Mouse (Mus musculus) layer of hippocampus, adult 9-11 months (tissue): Measurements from ENCODE around the gene Gsk3a.

Source experiments
- DNase-seq: peaks from one replicate; pipeline ENCODE4 v3.0.0; 2022

Gene Gsk3a

DNA sequence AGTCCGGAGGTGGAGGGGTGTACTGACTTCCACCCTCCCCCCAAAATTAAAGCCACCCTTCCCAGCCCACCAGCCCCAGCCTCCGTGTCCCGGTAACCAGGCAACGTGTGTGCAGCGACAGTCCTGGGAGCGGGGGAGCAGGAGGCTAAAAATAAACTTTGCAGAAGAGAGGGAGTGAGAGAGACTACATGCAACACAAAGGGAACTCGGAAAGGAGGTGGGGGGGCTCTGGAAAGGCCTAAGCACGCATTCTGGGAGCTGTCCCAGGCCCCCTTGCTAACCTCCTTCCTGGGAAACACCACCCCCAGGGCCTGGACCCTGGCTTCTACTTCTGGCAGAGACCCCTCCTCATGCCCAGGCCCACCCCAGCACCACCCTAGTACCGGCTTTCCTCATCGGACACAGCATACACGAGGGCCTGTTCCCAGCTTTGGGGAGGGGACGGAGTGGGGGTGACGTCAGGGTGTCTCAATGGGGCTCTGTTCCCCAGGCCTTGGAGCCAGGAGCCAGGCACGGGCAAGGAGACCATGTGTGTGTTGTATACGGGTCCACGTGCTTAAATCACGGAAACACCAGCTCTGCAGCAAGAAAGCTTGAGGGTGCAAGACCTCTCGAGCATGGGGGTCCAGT is 10.5 kb upstream of the Gsk3a start:
- DNase-seq, result peak; percentile 91

DNA sequence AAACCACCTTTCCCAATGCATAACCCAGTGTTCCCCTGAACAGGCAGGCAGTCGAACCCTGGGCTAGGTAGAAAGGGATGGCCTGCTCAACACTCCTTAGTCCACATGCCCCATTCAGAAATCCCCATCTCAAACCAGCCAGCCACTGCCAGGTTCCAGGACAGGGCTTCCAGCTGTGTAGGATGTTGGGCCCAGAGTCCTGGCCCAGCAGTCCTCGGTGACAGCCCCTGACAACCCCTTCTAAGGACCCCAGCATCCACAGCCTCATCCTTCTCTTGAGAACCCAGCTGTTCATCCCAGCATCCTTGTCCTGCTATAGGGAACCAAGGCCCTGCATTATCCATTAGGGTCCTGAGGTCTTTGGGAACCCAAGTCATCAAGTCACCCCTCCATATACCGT is 9.8 kb upstream of the Gsk3a start:
- DNase-seq, result no peak

DNA sequence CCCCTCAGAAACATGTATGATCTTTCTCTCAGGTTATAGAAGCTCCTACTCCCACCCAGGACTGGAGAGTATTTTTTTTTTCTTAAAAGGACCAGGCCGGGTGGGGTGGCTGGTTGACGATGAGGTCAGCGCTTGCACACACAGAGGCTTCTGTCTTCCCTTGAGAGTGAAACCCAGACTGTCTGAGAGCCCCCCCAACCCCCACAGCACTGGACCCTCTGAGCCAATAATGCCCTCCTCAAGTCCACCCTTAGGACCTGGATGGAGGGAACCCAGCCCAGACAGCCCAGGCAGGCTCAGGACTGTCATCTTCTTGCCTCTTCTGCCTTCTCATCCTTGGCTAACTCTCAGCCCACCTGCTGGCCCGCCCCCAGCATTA is 9.1 kb upstream of the Gsk3a start:
- DNase-seq, result no peak

DNA sequence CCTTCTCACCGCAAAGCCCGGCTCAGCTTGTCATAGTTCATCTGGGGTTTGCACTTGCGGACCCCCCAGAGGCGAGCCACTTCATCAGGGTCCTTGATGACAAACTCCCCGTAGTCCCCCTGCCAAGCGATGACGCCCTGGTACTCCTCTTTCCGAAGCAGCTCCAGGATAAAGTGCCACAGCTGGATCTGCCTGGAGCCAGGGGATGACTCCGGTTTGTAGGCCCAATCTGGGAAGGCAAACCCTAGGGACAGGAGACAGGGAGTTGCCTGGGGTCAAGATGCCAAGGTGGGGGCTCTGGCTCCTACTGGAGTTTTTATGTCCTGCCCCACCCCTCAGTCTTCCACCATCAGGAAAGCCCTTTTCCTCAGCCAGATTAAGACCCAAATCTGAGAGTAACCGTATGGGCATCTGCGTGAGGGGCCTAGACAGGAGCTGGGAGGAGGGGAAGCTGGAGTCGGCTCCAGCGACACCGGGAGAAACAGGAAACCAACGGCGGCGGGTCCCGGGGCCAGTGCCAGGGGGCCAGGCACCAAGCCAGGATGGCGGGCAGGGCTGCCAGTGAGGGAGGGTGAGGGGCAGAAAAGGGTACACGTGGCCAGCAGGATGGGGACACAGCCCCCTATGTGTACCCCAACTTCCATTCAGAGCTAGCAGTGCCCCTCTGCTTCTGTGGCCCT is 8.6 kb upstream of the Gsk3a start:
- DNase-seq, result peak; percentile 78

DNA sequence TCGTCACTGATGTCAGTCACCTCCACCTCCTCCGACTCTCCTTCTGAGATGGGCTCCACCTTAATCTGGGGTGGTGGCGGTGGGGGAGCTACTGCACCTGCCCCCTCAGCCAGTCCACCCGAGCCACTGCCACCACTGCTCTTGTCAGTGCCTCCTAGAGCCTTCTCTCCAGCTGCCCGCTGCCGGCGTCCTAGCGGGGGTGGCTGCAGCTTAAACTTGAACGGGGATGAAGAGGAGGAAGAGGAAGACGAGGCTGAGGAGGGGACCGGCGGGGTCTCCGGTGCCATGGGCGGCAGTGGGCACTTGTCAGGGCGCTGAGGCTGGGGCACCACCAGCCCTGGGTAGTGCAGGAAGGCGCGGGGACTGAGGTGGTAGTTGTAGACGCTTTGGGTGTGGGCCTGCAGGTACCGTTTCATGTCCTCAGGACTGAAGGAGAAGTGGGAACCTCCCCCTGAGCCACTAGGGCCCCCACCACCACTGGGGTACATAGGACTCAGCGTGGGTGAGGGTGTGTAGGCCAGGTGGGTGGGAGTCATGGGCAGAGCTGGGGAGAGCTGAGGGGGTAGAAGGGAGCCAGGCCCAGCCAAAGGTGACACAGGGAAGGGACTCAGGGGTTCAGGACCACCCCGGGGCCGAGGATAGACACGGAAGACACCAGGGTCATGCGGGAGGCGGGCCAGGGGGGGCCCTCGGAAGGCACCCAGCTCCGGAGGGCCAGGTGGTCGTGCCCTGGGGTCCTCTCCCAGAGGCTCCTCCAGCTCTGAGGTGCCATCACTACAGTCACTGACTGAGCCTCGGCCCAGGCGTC is 7.1 kb upstream of the Gsk3a start:
- DNase-seq, result no peak

DNA sequence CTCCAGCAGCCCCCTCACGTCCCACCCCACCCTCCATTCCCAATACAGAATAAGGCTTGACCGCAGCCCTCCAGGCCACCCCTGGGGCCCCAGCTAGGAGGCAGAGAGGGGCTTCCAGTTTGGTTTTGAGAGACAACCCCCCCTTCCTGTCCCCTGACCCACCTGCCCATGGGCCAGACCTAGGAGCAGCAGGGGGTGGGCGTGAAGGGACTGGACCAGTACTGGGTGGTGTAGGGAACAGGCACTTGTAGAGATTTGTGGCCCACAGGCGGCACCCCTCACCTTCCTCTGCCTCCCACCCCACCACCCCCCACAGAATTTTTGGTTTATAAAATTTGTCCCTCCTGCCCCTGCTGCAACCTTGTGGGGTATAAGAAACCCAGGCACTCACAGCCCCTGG is 5.7 kb upstream of the Gsk3a start:
- no peak for DNase-seq

DNA sequence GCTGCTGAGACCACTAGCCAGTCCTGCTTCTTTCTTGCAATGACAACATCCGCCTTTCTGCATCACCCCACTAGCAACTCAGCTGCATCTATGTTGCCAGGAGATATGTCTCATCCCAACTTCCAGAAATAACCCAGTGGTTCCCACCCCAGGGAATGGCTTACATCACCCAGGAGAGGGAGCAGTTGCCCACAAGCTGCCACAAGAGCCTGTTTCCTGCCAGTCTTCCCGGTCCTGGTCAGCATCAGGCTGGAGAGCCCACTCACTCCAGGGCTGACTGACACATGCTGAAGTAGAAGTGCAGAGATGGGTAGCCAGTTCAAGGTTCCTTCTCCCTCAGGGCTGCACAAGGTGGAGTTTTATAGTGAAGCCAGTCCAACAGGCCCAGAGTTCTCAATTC is 3.4 kb upstream of the Gsk3a start:
- peak; percentile 90 for DNase-seq

DNA sequence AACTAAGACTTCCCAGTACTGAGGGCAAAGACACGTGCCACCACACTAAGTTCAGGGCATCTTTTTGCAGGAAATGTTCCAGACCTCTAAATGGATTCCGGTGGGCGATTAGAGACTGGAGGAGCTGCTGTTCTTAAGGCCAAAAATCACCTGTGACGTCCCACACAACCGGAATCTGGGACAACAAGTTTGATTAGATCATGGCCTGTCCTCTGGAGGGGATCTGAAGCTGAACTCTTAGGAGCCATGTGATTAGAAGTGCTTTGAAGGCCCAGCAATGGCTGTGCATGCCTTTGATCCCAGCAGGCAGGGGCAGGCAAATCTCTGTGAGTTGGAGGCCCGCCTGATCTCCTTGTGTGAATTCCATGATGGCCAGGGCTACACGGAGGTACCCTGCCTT is 3.0 kb upstream of the Gsk3a start:
- no peak for DNase-seq

DNA sequence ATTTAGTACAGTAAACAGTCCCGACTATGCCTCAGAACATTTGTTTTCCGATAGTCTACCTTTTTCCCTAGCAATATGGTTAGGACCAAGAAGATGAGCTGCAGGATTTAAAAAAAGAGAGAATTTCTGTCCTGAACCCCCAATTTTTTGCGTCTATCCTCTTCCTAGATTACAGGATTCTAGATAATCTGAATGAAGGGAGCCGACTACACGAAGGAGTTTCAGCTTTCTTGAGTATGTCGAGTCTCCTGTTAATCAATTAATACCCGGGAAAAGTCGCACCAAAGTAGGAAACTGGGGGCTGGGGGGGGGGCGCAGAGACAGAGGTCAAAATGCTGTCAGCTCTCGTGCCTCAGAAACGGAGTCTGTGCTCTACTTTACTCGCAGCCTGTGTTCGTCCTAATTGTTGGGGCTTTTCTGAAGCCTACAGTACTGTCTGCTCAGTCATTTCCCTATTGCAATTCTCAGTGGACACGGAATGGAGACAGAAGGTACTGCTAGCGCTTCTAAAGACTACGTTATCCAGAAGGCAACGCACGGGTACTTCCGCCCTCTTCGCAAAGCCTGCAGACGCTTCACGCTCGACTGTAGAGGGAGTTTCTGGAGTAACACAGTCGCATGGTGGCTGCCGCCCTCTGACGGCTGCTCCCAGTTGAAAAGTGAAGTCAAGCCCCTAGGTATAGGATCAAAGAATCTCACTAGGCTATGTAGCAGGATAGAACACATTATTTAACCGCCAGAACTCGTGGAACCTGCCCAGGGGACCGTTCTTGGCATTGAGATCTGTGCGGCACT is 1.4 kb upstream of the Gsk3a start:
- DNase-seq, result peak; percentile 95

DNA sequence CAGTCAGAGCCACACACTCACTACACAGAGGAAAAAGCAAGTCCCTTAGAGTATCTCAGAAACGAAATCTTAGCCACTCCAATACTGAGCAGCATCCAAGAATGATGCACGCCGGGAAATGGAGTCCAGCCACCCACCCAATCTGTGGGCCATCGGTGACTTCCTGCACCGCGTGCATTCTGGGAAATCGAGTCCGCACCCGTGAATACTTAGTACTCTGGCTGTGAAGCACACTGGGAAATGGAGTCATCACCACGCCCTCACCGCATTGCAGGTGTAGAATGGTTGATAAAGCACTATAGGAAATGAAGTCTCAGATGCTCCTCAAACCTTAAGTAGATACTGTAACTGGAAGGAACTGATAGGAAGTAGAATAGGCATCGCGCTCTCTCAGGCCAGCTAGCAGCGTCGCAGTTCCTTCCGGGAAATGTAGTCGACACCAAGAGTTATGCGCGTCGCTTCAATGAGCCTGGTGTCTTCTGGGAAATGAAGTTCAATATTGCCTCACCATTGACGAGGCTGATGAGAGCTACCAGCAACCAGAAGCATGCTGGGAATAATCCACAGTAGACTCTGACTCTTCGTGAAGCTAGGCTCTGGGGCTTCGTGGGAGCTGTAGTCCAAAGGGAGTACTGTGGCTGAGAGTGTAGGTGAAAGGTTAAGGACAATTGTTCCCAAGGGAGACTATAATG is 510 bp upstream of the Gsk3a start:
- DNase-seq, result peak; percentile 97

DNA sequence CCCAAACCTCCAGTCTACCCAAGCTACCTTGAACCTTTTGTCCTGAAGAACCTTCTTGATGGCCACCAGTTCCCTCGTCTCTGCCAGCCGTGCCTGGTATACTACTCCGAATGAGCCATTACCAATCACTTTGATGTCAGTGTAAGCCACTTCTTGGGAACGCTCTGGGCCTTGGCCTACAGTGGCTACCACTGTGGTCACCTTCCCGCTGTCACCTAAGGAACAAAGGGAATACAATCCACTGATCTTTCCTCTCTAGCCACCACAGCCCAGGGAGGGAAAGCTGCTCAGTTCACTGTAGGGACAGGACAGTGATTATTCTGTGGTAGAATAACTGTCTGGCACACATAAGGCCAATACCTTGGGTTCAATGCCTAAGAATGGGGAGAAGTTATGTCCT is 2.1 kb downstream of the Gsk3a start:
- DNase-seq, result no peak

DNA sequence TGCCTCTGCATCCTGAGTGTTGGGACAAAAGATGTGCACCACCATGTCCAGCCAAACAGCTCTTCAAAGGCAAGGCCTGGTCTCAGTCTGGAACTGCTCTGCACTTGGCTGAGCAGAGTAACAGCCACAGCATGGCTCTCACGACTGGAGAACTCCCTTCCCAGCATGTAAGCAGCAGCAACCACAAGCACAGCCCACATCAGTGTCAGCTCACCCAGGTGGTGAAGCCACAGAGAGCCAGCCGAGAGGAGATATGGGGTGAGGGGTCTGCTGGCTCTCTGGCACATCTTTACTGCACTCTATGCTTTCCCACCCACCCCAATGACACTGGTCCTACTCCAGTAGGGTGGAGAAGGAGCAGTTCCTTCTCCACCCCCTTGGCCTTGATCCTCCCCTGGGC is 4.6 kb downstream of the Gsk3a start:
- no peak for DNase-seq

DNA sequence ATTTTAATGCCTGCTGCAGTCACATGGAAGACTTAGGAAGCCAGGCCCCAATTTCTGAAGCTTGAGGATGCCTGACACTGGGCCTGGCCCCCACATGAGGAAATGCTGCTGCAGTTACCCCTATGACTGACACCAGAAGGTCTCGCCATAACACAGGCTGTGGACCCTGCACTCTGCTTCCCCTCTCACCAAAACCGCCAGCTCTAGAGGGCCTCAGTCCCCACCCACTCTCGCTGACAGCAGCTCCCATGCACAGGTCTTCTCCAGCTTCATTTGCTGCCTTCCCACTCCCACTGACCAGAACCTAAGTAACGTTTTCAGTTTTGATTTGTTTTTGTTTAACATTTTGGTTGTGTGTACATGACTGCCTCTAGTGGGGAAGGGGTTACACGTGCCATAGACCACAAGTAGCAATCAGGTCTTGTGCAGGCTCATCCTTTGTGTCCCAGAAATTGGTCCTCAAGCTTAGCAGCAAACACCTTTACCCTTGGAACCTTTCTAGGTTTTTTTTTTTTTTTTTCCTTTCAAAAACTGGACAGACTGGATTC is 5.5 kb downstream of the Gsk3a start:
- DNase-seq, result no peak

DNA sequence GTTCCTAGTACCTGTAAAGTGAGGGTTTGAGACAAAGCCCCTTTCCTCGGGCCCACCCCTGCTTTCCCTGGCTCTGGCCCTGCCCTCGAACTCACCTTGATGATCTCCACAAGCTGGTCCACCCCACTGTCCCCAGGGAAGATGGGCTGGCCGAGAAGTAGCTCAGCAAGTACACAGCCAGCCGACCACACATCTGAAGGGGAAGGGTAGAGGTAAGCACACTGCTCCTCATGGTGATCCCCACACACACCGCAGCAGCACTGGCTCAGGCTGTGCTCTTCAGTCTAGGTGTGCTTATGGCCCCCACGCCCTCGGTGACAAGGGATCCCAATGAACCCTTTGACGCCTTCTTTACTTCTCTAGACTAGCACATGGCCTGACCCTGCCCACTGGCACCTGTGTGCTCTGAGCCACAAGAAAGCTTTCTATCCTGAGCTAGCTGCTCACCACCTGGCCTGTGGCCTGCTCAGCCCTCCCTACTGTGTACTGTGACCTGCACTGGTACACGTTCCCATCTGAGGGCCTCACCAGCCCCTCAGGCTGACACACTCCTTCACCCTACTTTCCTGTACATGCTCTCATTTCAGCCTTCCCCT is 6.9 kb downstream of the Gsk3a start:
- DNase-seq, result no peak

DNA sequence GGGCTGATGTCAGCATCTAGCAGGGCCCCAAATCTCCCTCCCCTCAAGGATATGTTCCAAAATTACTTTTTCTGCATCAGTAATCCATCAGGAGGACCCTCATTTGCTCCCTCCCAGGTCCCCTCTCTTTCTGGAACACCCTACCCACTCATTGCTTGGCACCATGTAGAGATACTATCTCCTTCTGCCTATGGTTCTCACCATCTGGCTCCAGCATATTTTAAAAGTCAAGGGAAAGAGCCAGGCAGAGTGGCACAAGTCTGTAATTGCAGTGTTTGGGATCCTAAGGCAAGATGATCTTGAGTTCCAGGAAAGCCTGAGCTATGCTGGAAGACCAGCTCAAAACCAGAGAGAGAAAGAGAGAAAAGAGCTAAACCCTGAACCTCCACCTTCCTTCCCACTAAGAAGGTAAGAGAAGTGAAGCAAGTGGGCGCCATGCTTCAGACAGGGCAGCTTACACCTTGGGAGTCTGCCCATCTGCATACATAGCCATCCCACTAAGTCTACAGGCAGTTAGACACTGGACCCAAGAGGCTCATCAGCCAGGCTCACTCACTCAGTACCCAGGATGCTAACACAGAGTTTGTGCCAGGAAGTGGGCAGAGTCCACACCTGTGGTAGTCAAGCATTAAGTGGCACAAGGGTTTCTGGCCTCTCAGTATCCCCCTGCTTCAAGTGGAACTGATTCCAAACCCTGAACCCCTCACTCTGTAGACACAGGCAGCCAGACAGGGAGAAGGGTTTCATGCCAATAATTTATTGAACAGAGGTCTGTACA is 9.9 kb downstream of the Gsk3a start:
- peak; percentile 60 for DNase-seq

DNA sequence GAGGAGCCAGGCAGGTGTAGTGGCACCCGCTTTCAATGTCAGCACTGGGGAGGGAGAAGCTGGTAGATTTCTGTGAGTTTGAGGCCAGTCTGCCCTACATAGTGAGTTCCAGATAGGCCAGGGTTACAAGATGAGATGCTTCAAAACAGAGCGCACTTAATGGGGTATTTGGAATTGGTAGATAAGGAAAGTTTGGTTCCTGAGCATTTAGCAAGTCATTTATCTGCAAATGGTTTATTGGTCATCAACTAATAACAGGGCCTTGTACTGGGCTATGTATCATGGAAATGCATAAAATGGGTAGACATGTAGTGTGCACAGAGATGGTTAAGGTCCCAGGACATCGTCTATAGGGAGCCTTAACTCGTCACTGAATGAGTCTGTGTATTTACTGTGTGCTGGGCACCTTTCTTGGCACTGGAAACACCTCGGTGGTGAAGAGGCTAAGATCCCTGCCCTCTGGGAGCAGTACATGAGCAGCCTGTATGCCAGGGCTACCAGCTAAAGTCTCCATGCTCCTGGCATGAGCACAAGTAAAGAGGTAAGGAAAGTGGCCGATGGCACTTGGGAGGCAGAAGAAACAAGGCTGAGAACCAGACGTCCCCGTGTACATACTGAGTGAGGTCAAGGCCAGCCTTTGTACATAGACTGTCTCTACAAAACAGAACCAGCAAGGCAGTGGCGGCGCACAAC is 15.2 kb downstream of the Gsk3a start:
- no peak for DNase-seq

DNA sequence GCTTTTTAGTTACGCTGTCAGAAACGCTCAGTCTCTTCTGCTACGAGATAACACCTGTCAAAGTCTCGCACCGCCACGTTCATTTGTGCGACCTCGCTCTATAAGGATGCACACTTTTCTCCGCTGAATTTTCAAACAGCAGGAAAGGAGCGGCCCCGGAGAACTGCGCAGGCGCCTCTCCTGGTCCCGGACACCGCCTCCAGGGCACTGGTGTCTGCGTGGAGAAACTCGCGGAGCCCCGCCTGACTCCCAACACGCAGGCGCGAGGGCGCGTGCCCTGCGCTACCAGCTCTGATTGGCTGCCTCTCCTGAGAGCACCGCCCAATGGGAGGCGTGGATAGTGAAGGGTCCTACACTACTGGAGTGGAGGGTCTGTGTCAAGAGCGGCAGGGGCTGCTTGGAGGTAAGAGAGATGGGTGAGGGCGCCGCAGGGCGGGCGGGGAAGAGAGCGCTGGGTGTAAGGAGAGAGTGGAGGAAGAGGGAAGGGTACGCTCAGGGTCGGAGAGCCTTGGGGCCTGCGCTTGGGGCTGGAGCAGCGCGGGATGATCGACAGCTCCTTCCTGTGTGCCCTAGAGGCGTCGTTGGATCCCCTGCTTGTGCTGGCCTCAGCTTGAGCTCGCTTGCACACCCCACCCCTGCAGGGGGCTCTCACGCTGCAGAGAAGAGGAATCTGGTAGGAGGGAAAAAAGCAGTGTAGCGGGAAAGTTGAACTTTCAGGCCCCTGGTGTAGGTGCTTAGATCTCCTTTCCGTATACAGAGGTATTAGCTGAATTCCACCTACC is 16.4 kb downstream of the Gsk3a start, which contains the start of gene Zfp526:
Zfp526 (plus strand) TSS at position 324 of the 782 bp plus-strand sequence.
- peak; percentile 98 for DNase-seq

DNA sequence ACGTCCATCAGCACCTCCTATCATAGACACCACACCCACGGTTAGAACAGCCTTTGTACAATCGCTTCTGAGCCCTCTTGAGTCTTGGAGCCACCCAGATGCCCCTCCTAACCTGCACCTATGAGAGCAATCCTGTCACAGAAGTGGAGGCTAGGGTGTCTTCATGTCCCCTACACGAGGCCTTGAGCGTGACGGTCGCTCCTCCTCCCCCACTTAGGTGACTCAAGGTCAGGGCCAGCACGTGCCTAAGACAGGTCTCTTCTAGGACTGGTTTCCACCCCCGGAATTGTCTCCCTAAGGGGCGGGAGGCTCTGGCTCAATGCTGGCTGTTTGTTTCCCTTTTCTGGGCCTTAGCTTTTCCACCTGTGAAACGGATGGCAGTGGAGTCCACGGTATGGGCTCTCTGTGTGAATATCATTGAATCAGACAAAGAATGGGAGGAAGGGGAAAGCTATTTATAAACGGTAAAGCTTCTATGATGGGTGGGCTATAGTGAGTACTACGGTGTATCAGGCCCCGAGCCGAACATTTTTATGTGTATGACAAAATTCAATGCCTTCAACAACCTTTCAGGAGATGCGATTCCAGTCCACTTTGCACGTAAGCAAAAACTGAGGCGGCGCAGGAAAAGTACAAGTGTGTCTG is 17.1 kb downstream of the Gsk3a start, which contains the start of gene Dedd2:
Dedd2 (minus strand) TSS at position 159 of the 645 bp plus-strand sequence.
- DNase-seq, result no peak
